Mouse (Mus musculus): ENCODE results near the gene Nkd1. TPM values are rescaled to one million over a fixed set of nuclear protein-coding genes. Genes with fewer than 3 reads are reported as not detected.

Nkd1 gene
- polyA plus RNA-seq, 1 experiment from 2014 or later, result 57.4 TPM

- Histone ChIP-seq H3K4me3 (ENCODE audit: low read depth, low read length) (no peak overlapping the region), H3K9me3 (ENCODE audit: control insufficient read depth, low read length) (no peaks in the 10 kb centered on the region), H3K4me2 (replicated peaks; ENCODE audit: low read depth) (no peak overlapping the region), H3K27me3 (ENCODE audit: control insufficient read depth, insufficient read depth, low read length) (no peaks in the 10 kb centered on the region), H3K27ac (replicated peaks) (peak overlapping the region; percentile 92), H3K36me3 (ENCODE audit: control insufficient read depth, insufficient read depth, low read length) (no peaks in the 10 kb centered on the region), H3K9ac (ENCODE audit: low read length) (no peak overlapping the region), H3K4me1 (replicated peaks; ENCODE audit: control insufficient read depth, insufficient read depth) (peaks cover 16% of the 10 kb centered on the region)
- ATAC-seq (ENCODE audit: low FRiP score, low TSS enrichment) (peak; percentile 48; the same call in 1 of the 2 replicates), DNase-seq (ENCODE audit: low spot score) (peak; percentile 35)
- 35% methylated on average over 10 of the region's 10 CpGs for WGBS
- TF ChIP-seq EP300 (optimal IDR thresholded peaks at IDR 0.05) (no peak), CTCF (IDR thresholded peaks at IDR 0.05; ENCODE audit: low read depth) (peak; percentile 1; the same call in 1 of the 2 replicates)
These were observed 55.4 kb downstream of the Nkd1 start for GRCm38 (mm10) chr8:88576351-88577142.

GRCm38 (mm10) chr8:88577666-88578065 is 56.5 kb downstream of the Nkd1 start:
- no peak for DNase-seq (ENCODE audit: low spot score)

GRCm38 (mm10) chr8:88578413-88579175 is 57.4 kb downstream of the Nkd1 start:
- WGBS, result 71% methylated on average over 14 of the region's 14 CpGs
- H3K4me3 ChIP-seq (ENCODE audit: low read depth, low read length), result no peak overlapping the region
- no peak overlapping the region for H3K4me2 ChIP-seq (replicated peaks; ENCODE audit: low read depth)
- no peaks in the 10 kb centered on the region for H3K36me3 ChIP-seq (ENCODE audit: control insufficient read depth, insufficient read depth, low read length)
- no peaks in the 10 kb centered on the region for H3K9me3 ChIP-seq (ENCODE audit: control insufficient read depth, low read length)
- H3K27me3 ChIP-seq (ENCODE audit: control insufficient read depth, insufficient read depth, low read length), result no peaks in the 10 kb centered on the region
- H3K27ac ChIP-seq (replicated peaks), result peak overlapping the region; percentile 18; the same call in 1 of the 2 replicates
- peaks cover 13% of the 10 kb centered on the region for H3K4me1 ChIP-seq (replicated peaks; ENCODE audit: control insufficient read depth, insufficient read depth)
- no peak for ATAC-seq (ENCODE audit: low FRiP score, low TSS enrichment)
- TF ChIP-seq CTCF (IDR thresholded peaks at IDR 0.05; ENCODE audit: low read depth) (peak; percentile 21; the same call in 1 of the 2 replicates), EP300 (optimal IDR thresholded peaks at IDR 0.05) (no peak)
- H3K9ac ChIP-seq (ENCODE audit: low read length), result 0 out of 2 replicates have a peak overlapping the region, but pooled peaks have one; percentile 18
- no peak for DNase-seq (ENCODE audit: low spot score)

More at GRCm38 (mm10) chr8:88577666-88578065, 56.5 kb downstream of the Nkd1 start:
- no peak overlapping the region for H3K9ac ChIP-seq (ENCODE audit: low read length)
- peaks cover 13% of the 10 kb centered on the region for H3K4me1 ChIP-seq (replicated peaks; ENCODE audit: control insufficient read depth, insufficient read depth)
- no peaks in the 10 kb centered on the region for H3K27me3 ChIP-seq (ENCODE audit: control insufficient read depth, insufficient read depth, low read length)
- WGBS, result 55% methylated on average over 5 of the region's 5 CpGs
- peak overlapping the region; percentile 78 for H3K27ac ChIP-seq (replicated peaks)
- no peaks in the 10 kb centered on the region for H3K36me3 ChIP-seq (ENCODE audit: control insufficient read depth, insufficient read depth, low read length)
- no peak overlapping the region for H3K4me3 ChIP-seq (ENCODE audit: low read depth, low read length)
- no peak for ATAC-seq (ENCODE audit: low FRiP score, low TSS enrichment)
- H3K4me2 ChIP-seq (replicated peaks; ENCODE audit: low read depth), result no peak overlapping the region
- no peaks in the 10 kb centered on the region for H3K9me3 ChIP-seq (ENCODE audit: control insufficient read depth, low read length)
- TF ChIP-seq EP300 (optimal IDR thresholded peaks at IDR 0.05) (no peak), CTCF (IDR thresholded peaks at IDR 0.05; ENCODE audit: low read depth) (no peak)

GRCm38 (mm10) chr8:88579246-88579645 is 58.1 kb downstream of the Nkd1 start:
- TF ChIP-seq EP300 (optimal IDR thresholded peaks at IDR 0.05), result no peak
- no peak for TF ChIP-seq CTCF (IDR thresholded peaks at IDR 0.05; ENCODE audit: low read depth)
- H3K9me3 ChIP-seq (ENCODE audit: control insufficient read depth, low read length), result no peaks in the 10 kb centered on the region
- H3K4me3 ChIP-seq (ENCODE audit: low read depth, low read length), result no peak overlapping the region
- no peaks in the 10 kb centered on the region for H3K36me3 ChIP-seq (ENCODE audit: control insufficient read depth, insufficient read depth, low read length)
- peak overlapping the region; percentile 4; the same call in 1 of the 2 replicates for H3K9ac ChIP-seq (ENCODE audit: low read length)
- H3K4me2 ChIP-seq (replicated peaks; ENCODE audit: low read depth), result no peak overlapping the region
- H3K4me1 ChIP-seq (replicated peaks; ENCODE audit: control insufficient read depth, insufficient read depth), result peaks cover 13% of the 10 kb centered on the region
- H3K27ac ChIP-seq (replicated peaks), result peak overlapping the region; percentile 77
- WGBS, result 28% methylated on average over 7 of the region's 7 CpGs
- ATAC-seq (ENCODE audit: low FRiP score, low TSS enrichment) (no peak), DNase-seq (ENCODE audit: low spot score) (no peak)
- no peaks in the 10 kb centered on the region for H3K27me3 ChIP-seq (ENCODE audit: control insufficient read depth, insufficient read depth, low read length)

- H3K9me3 ChIP-seq (ENCODE audit: control insufficient read depth, low read length), result no peaks in the 10 kb centered on the region
- H3K27me3 ChIP-seq (ENCODE audit: control insufficient read depth, insufficient read depth, low read length), result no peaks in the 10 kb centered on the region
- DNase-seq (ENCODE audit: low spot score), result no peak
- no peaks in the 10 kb centered on the region for H3K36me3 ChIP-seq (ENCODE audit: control insufficient read depth, insufficient read depth, low read length)
- H3K9ac ChIP-seq (ENCODE audit: low read length), result peak overlapping the region; percentile 4; the same call in 1 of the 2 replicates
- ATAC-seq (ENCODE audit: low FRiP score, low TSS enrichment), result no peak
- WGBS, result 63% methylated on average over 18 of the region's 18 CpGs
- H3K4me2 ChIP-seq (replicated peaks; ENCODE audit: low read depth), result no peak overlapping the region
- H3K4me3 ChIP-seq (ENCODE audit: low read depth, low read length), result no peak overlapping the region
- H3K27ac ChIP-seq (replicated peaks), result peak overlapping the region; percentile 77
- H3K4me1 ChIP-seq (replicated peaks; ENCODE audit: control insufficient read depth, insufficient read depth), result peaks cover 8% of the 10 kb centered on the region
- TF ChIP-seq EP300 (optimal IDR thresholded peaks at IDR 0.05), result no peak
- 0 out of 2 replicates have a peak, but pooled peaks have one; percentile 7 for TF ChIP-seq CTCF (IDR thresholded peaks at IDR 0.05; ENCODE audit: low read depth)
These were observed 58.6 kb downstream of the Nkd1 start for GRCm38 (mm10) chr8:88579668-88580330.
